Mouse (Mus musculus) lung, postnatal 14 days (tissue): ENCODE results near the gene Wnt10b.
A peak's percentile ranks its signal among the peaks of the same experiment; 100 is the strongest.
"Not testable (repeated sequence)": the region's sequence is repeated elsewhere in the genome, so short reads cannot be mapped to it uniquely, and the experiment has no call there.

Experiments
- DNase-seq: peaks from one replicate; pipeline ENCODE4 v3.0.0; 2021

The Wnt10b gene

DNA sequence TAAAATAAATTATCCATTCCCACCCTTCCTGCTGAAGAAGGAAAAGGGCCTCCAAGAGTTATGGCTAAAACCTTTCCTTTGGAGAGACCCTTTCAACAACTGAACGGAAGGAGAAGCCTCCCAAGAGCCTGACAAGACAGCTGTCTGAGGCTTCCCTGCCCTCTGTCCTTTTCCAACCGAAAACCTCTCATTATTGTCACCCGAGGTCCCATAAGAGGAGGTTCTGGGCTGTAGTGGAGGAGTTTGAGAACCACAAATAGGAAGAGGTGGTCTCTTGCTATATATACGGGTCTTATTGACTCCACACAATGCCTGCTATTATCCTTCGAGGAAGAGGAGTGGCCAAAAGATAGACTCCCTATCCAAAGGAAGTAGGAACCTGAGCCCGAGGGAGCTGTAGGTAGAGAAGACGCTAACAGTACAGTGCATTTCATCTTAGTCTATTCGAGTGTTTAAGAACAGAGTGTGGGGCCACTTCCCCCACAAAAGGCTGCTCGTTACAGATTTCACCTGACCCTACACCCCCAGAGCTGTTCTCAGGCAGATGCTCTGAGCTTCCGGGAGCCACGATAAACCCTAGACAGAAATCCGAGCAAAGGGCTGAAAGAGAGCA lies 6.0 kb downstream of the Wnt10b start:
- no peak for DNase-seq

- no peak for DNase-seq
Measured at GRCm38 (mm10) chr15:98768259-98768658, 9.7 kb downstream of the Wnt10b start.

- no peak for DNase-seq
Measured at GRCm38 (mm10) chr15:98765929-98766328, 12.0 kb downstream of the Wnt10b start.

DNA sequence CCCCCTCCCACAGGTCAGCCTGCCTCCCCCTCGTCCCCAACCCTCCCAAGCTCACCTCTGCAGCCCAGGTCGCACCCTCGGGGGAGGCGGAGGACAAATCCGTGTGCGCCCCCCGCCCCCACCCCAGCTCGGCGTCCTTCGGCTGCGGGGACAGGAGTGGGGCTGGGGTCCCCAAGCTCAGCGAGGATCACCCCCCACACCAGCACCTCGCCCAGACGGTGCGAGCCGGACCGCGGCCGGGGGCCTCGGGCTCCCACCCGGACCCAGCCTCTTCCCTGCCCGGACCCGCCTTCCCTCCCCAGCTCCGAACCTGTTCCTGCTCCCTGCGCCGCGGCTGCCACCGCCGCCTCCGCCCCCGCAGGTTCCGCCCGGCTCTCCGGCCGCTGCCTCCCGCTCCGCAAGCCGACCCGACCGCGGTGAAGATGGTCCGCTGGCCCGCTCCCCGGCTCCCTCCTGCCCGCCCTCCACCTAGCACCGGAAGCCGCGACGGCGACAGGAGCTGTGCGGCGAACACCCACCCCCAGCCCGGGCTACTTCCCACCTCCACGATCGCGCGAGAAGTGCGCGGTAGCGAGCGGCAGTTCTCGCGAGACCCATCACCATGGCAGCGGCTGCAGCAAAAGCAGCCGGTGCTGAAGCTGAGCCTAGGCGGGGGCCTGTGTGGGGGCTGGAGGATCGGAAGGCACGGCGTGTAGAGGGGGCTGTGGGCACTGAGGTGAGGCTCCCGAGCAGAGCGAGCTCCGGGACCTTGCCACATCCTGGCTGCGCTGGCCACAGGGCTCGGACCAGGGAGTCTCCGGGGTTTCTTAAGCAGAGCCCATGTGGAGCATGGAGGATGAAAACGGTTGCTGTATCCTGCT lies 15.1 kb downstream of the Wnt10b start, which contains the start of gene Arf3:
Gene Arf3 (minus strand): TSS at position 545 of the 860 bp plus-strand sequence.
- DNase-seq = peak; percentile 97

- peak; percentile 79 for DNase-seq
Measured at GRCm38 (mm10) chr15:98762201-98762621, 15.7 kb downstream of the Wnt10b start.

DNA sequence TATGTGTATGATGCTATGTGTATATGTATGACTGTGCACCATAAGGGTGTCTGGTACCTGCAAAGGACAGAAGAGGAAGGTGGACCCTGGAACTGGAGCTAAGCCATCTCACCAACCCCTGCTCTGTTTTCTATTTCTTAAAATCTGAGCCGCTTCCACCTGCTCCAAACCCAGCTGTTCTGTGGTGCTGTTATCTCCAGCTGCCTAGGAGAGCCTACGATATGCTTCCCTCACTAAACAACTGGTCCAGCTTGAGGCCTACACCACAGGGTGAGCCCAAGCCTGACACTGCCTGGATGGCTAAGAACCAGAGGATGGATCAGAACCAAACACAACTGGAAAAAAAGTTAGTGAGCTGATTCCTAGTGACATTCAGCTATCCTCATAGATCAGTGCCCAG lies 23.8 kb downstream of the Wnt10b start:
- no peak for DNase-seq

DNA sequence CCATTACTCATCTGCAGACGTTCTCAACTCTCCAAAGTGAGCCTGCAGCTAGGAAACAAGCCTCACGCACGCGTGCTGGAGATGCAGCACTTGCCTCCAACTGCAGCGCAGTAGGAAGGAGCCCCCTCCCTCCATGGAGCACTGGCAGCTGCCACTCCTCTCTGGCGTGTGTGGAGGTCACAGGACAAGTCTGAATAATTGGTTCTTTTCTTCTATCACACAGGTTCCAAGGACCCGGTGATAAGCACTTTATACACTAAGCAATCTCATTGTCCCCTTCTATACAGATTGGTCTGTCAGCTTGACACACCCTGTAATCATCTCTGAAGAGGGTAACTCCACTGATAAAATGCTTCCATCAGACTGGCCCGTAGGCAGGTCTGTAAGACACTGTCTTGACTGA lies 24.9 kb downstream of the Wnt10b start:
- no peak for DNase-seq

- no peak for DNase-seq
Measured at GRCm38 (mm10) chr15:98749093-98749492, 28.9 kb downstream of the Wnt10b start.

GRCm38 (mm10) chr15:98747296-98747695 lies 30.7 kb downstream of the Wnt10b start:
- DNase-seq = no peak

DNA sequence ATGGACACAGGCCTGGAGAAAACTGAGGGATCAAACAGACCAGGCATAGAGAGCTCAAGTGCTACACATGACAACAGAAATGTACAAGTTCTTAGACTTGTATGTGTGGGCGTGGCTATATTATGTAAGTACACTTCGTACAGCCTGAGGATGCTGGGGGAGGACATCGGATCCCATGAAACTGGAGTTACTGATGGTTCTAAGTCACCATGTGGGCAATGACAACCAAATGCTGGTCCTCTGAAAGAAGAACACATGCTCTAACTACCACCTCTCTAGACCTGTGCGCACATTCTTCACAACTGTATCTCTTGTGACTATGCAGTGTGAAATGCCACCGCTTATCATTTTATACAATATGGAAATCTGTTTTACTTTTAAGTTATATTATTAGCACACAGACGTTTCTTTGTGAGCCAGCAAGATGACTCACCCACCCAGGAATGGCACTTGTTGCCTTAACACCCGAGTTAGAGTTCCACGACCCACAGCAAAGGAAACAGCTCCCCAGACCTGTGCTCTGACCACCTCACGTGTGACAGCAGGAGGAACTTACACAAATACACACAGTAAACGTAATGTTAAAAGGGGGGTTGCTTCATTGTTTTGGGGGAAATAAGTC lies 31.5 kb downstream of the Wnt10b start:
- no peak for DNase-seq

GRCm38 (mm10) chr15:98743863-98744262 lies 34.1 kb downstream of the Wnt10b start:
- not testable (repeated sequence) for DNase-seq

DNA sequence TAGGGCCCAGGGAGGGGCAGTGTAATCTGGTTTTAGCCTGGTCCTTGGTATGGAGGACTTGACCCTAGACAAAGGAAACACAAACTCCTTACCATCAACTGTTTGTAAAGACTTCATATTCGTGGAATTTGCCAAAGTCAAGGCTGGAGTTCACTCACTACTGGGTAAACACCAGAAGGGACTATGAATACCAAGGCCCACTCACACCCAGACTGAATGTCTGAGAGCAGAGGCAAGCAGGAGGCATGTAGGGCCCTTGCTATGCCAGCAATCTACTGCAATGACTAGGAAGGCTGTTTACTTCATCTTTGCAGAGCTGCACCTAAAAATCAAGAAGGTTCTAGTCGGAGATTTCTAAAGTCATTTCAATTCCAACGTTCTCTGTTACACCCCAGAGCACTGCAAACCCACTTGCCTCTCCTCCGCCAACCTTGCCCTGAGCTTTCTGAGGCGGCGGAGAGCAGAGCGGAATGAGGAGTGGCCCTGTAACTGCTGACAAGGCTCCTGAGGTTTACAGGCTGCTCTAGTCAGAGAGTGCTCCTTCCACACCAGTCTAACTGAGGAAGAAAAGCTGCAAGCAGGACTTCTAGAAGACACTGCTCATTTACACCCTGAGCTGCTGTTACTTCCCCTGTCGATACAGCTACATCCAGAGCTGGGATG lies 35.1 kb downstream of the Wnt10b start:
- no peak for DNase-seq

GRCm38 (mm10) chr15:98740219-98740618 lies 37.7 kb downstream of the Wnt10b start:
- no peak for DNase-seq

DNA sequence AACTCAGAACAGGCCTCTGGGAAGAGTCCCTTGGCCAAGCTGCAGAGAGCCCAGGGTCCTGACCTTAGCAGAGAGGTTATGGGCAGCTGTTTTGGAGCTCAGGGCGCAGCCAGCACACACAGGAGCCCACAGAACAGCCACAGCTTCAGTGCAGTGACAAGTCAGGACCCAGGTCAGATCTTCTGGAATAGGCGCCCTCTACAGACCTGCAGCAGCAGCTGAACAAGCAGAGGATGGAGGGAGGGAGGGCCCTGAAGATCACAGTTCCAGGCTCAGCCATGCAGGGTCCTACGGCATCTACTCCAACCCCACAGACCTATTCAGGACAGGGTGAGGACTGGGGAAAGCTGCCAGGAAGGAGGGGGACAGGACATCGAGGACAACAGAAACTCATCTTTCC lies 39.2 kb downstream of the Wnt10b start:
- no peak for DNase-seq

- DNase-seq = peak; percentile 60
Measured at GRCm38 (mm10) chr15:98737881-98738280, 40.1 kb downstream of the Wnt10b start.

DNA sequence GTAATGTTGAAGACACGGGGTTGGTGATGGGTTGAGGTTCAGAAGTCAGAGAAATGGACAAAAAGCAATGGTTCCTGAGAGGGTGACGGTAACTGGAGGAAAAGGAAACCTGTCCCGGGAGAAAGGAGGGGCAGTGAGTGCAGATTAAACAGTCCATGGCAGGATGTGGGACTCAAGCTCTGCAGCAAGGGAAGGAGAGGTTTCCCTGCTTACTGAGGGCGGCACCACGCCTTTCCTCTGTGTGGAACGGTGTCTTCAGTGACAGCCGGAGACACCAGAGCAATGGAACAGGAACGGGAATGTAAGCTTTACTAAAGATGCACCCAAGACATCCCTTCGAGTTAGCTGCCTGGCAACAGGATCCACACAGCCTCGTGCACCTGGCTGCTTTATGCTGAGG lies 41.4 kb downstream of the Wnt10b start:
- no peak for DNase-seq

DNA sequence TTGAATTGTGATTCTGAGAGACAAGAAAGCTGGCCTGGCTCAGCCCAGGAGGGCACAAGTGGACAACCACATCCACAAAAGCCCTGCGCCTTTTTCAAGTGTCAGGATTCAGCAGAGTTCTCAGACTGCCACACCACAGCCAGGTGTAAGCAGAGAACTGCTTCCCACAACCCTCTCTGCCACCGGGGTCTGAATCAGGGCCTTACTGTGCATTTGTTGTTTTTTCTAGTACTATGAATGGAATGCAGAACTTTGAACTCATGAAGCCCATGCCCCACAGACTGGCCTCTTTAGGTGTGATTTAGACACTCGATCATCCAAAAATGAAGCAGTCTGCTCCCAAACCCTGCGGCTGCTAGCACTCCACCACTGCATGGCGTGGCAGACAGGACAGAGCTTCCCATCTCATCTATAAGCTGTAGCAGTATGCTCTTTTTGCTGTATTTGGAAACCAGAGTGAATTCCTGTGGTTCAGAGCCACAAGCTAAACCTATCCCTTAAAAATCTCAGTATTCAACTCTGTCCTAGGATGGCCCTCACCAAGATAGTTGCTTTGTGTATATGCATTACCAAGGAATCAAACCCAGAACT lies 43.9 kb downstream of the Wnt10b start:
- no peak for DNase-seq

DNA sequence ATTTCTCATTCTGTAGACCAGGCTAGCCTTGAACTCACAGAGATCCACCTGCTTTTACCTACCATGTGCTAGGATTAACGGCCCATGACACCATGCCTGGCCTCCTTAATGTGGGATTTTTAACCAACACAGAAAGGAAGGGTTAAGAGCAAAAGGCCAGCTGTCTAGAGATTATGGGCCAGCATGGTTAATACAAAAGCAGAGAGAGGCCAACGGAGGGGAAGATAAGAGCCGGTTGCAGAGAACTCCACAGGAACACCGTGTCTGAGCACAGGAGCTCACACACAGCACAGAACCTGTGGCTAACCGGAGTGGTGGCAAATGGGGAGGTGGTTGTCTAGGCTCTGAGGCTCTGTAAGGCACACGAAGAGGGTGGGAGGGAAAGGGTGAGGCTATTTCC lies 44.6 kb downstream of the Wnt10b start:
- no peak for DNase-seq

- no peak for DNase-seq
Measured at GRCm38 (mm10) chr15:98732006-98732531, 45.9 kb downstream of the Wnt10b start.

- no peak for DNase-seq
Measured at GRCm38 (mm10) chr15:98730790-98731189, 47.2 kb downstream of the Wnt10b start.

DNA sequence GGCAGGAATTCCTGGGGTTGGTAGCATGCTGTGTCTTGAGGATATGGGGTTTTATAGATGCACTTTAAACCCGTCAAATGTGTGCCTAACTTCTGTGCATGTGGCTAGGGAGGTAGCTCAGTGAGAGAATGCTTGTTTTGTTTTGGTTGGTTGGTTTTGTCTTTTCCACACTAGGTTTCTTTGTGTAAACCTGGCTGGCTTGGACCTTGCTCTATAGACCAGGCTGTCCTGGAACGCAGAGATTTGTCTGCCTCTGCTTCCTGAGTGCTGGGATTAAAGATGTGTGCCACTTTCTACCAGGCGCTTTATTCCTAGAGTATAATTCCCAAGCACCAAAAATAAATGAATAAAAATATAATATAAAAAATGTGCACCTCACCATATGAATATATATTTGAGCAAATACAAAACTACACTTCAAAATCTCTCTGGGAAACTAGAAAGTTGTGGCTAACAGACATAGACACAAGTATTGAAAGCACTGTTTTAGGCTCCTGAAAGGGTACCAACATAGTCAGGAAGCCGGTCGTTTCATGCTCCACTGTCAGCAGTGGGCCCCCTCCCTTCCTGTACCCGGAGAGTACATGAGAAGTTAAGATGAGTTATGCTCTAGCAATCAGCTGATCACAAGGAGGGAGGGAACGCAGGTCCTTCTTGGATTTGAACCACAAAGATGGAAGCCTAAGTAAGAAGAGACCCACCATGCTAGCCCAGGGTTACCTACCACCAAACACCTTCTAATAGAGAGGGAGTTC lies 48.0 kb downstream of the Wnt10b start:
- DNase-seq = no peak

DNA sequence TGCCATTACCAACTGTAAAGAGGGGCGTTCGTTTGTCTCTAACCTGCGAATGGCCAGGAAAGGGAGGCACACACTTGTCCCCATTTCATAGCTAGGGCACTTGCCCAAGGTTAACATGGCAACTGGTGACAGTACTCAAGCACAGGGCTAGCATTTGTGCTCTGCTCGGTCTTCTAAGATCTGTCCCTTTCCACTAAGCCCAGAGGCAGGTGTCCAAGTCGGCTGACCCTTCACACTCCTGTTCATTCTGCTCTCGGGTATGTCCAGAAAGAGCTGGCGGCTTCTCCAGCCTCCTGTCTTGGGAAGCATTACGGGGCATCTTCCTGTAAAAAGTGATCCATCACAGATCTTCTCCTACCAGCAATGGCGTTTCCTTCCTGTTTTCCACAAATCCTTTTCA lies 49.6 kb downstream of the Wnt10b start:
- DNase-seq = no peak
